Mouse (Mus musculus): ENCODE measurements around the gene Scaf1. TPM values are rescaled to one million over a fixed set of nuclear protein-coding genes. Genes with fewer than 3 reads are reported as not detected.
A peak's percentile ranks its signal among the peaks of the same experiment; 100 is the strongest.

The Scaf1 gene
- polyA plus RNA-seq, 1 experiment from 2014 or later: 38.6 TPM

GRCm38 (mm10) chr7:45019031-45019571, 2.9 kb upstream of the Scaf1 start:
- Histone ChIP-seq H3K36me3 (ENCODE audit: control insufficient read depth, insufficient read depth, low read length) (no peaks in the 10 kb centered on the region), H3K9me3 (ENCODE audit: control insufficient read depth, low read length) (no peaks in the 10 kb centered on the region), H3K4me2 (ENCODE audit: low read length) (peak overlapping the region; percentile 93), H3K27ac (ENCODE audit: low read depth, low read length) (no peak overlapping the region), H3K4me1 (ENCODE audit: control insufficient read depth, insufficient read depth, low read depth, low read length) (peaks cover 20% of the 10 kb centered on the region), H3K9ac (ENCODE audit: low read depth, low read length) (peak overlapping the region; percentile 31; the same call in 1 of the 2 replicates), H3K4me3 (ENCODE audit: low read length) (peak overlapping the region; percentile 2; the same call in 1 of the 2 replicates), H3K27me3 (replicated peaks; ENCODE audit: control insufficient read depth, insufficient read depth, low read length) (no peaks in the 10 kb centered on the region)
- 48% methylated on average over 8 of the region's 8 CpGs for whole genome bisulfite sequencing
- ATAC-seq: no peak

GRCm38 (mm10) chr7:45017242-45018061, 1.3 kb upstream of the Scaf1 start, which contains the start of gene Rras:
Gene Rras (plus strand): TSS chr7:45017961.
- no peaks in the 10 kb centered on the region for H3K9me3 ChIP-seq (ENCODE audit: control insufficient read depth, low read length)
- 1% methylated on average over 29 of the region's 36 CpGs for WGBS
- H3K36me3 ChIP-seq (ENCODE audit: control insufficient read depth, insufficient read depth, low read length): peaks cover 5% of the 10 kb centered on the region
- peak within 1 kb of the TSS; percentile 60 for H3K4me3 ChIP-seq (ENCODE audit: low read length)
- H3K4me1 ChIP-seq (ENCODE audit: control insufficient read depth, insufficient read depth, low read depth, low read length): peaks cover 20% of the 10 kb centered on the region
- peak; percentile 85 for ATAC-seq
- peak within 1 kb of the TSS; percentile 82 for H3K27ac ChIP-seq (ENCODE audit: low read depth, low read length)
- peak within 1 kb of the TSS; percentile 93 for H3K4me2 ChIP-seq (ENCODE audit: low read length)
- peak within 1 kb of the TSS; percentile 67 for H3K9ac ChIP-seq (ENCODE audit: low read depth, low read length)
- H3K27me3 ChIP-seq (replicated peaks; ENCODE audit: control insufficient read depth, insufficient read depth, low read length): no peaks in the 10 kb centered on the region

GRCm38 (mm10) chr7:45016761-45017160, 598 bp upstream of the Scaf1 start:
- Histone ChIP-seq H3K27ac (ENCODE audit: low read depth, low read length) (peak overlapping the region; percentile 82), H3K36me3 (ENCODE audit: control insufficient read depth, insufficient read depth, low read length) (peaks cover 10% of the 10 kb centered on the region), H3K27me3 (replicated peaks; ENCODE audit: control insufficient read depth, insufficient read depth, low read length) (no peaks in the 10 kb centered on the region), H3K9me3 (ENCODE audit: control insufficient read depth, low read length) (no peaks in the 10 kb centered on the region), H3K4me3 (ENCODE audit: low read length) (peak overlapping the region; percentile 60), H3K4me2 (ENCODE audit: low read length) (peak overlapping the region; percentile 93), H3K9ac (ENCODE audit: low read depth, low read length) (peak overlapping the region; percentile 25), H3K4me1 (ENCODE audit: control insufficient read depth, insufficient read depth, low read depth, low read length) (peaks cover 20% of the 10 kb centered on the region)
- ATAC-seq: no peak; the same call in 1 of the 2 replicates
- WGBS: 4% methylated on average over 4 of the region's 4 CpGs

- H3K36me3 ChIP-seq (ENCODE audit: control insufficient read depth, insufficient read depth, low read length): peaks cover 15% of the 10 kb centered on the region
- H3K4me1 ChIP-seq (ENCODE audit: control insufficient read depth, insufficient read depth, low read depth, low read length): peaks cover 20% of the 10 kb centered on the region
- WGBS: 2% methylated on average over 20 of the region's 20 CpGs
Observed at GRCm38 (mm10) chr7:45015344-45015956, 713 bp downstream of the Scaf1 start.

GRCm38 (mm10) chr7:45014096-45014451, 2.1 kb downstream of the Scaf1 start:
- Histone ChIP-seq H3K27ac (ENCODE audit: low read depth, low read length) (no peak overlapping the region), H3K4me1 (ENCODE audit: control insufficient read depth, insufficient read depth, low read depth, low read length) (peaks cover 20% of the 10 kb centered on the region), H3K9ac (ENCODE audit: low read depth, low read length) (no peak overlapping the region), H3K4me3 (ENCODE audit: low read length) (no peak overlapping the region), H3K36me3 (ENCODE audit: control insufficient read depth, insufficient read depth, low read length) (peaks cover 29% of the 10 kb centered on the region), H3K27me3 (replicated peaks; ENCODE audit: control insufficient read depth, insufficient read depth, low read length) (no peaks in the 10 kb centered on the region), H3K9me3 (ENCODE audit: control insufficient read depth, low read length) (no peaks in the 10 kb centered on the region), H3K4me2 (ENCODE audit: low read length) (no peak overlapping the region; the same call in 1 of the 2 replicates)
- ATAC-seq: no peak
- WGBS: 98% methylated on average over 3 of the region's 3 CpGs

More at GRCm38 (mm10) chr7:45015344-45015956, 713 bp downstream of the Scaf1 start:
- no peak for ATAC-seq
- no peaks in the 10 kb centered on the region for H3K9me3 ChIP-seq (ENCODE audit: control insufficient read depth, low read length)
- peak overlapping the region; percentile 82 for H3K9ac ChIP-seq (ENCODE audit: low read depth, low read length)
- peak overlapping the region; percentile 78 for H3K27ac ChIP-seq (ENCODE audit: low read depth, low read length)
- H3K4me3 ChIP-seq (ENCODE audit: low read length): peak overlapping the region; percentile 60
- H3K27me3 ChIP-seq (replicated peaks; ENCODE audit: control insufficient read depth, insufficient read depth, low read length): no peaks in the 10 kb centered on the region
- H3K4me2 ChIP-seq (ENCODE audit: low read length): peak overlapping the region; percentile 60

- Histone ChIP-seq H3K9me3 (ENCODE audit: control insufficient read depth, low read length) (no peaks in the 10 kb centered on the region), H3K9ac (ENCODE audit: low read depth, low read length) (no peak overlapping the region)
- WGBS: 96% methylated on average over 16 of the region's 16 CpGs
Observed at GRCm38 (mm10) chr7:45013366-45014095, 2.6 kb downstream of the Scaf1 start.

GRCm38 (mm10) chr7:45012824-45013223, 3.3 kb downstream of the Scaf1 start:
- Histone ChIP-seq H3K4me3 (ENCODE audit: low read length) (no peak overlapping the region), H3K9me3 (ENCODE audit: control insufficient read depth, low read length) (no peaks in the 10 kb centered on the region), H3K27me3 (replicated peaks; ENCODE audit: control insufficient read depth, insufficient read depth, low read length) (no peaks in the 10 kb centered on the region), H3K36me3 (ENCODE audit: control insufficient read depth, insufficient read depth, low read length) (peaks cover 36% of the 10 kb centered on the region), H3K9ac (ENCODE audit: low read depth, low read length) (no peak overlapping the region), H3K27ac (ENCODE audit: low read depth, low read length) (no peak overlapping the region), H3K4me1 (ENCODE audit: control insufficient read depth, insufficient read depth, low read depth, low read length) (peaks cover 15% of the 10 kb centered on the region), H3K4me2 (ENCODE audit: low read length) (no peak overlapping the region)
- ATAC-seq: no peak
- WGBS: 85% methylated on average over 4 of the region's 4 CpGs

More at GRCm38 (mm10) chr7:45013366-45014095, 2.6 kb downstream of the Scaf1 start:
- Histone ChIP-seq H3K4me2 (ENCODE audit: low read length) (no peak overlapping the region), H3K4me1 (ENCODE audit: control insufficient read depth, insufficient read depth, low read depth, low read length) (peaks cover 20% of the 10 kb centered on the region), H3K4me3 (ENCODE audit: low read length) (no peak overlapping the region), H3K36me3 (ENCODE audit: control insufficient read depth, insufficient read depth, low read length) (peaks cover 29% of the 10 kb centered on the region), H3K27me3 (replicated peaks; ENCODE audit: control insufficient read depth, insufficient read depth, low read length) (no peaks in the 10 kb centered on the region), H3K27ac (ENCODE audit: low read depth, low read length) (no peak overlapping the region)
- ATAC-seq: no peak

- Histone ChIP-seq H3K4me3 (ENCODE audit: low read length) (no peak overlapping the region), H3K27ac (ENCODE audit: low read depth, low read length) (no peak overlapping the region), H3K4me1 (ENCODE audit: control insufficient read depth, insufficient read depth, low read depth, low read length) (peaks cover 15% of the 10 kb centered on the region), H3K4me2 (ENCODE audit: low read length) (no peak overlapping the region), H3K9me3 (ENCODE audit: control insufficient read depth, low read length) (no peaks in the 10 kb centered on the region), H3K9ac (ENCODE audit: low read depth, low read length) (no peak overlapping the region), H3K36me3 (ENCODE audit: control insufficient read depth, insufficient read depth, low read length) (peaks cover 44% of the 10 kb centered on the region), H3K27me3 (replicated peaks; ENCODE audit: control insufficient read depth, insufficient read depth, low read length) (no peaks in the 10 kb centered on the region)
- ATAC-seq: no peak
- WGBS: 97% methylated on average over 6 of the region's 6 CpGs
Observed at GRCm38 (mm10) chr7:45012011-45012410, 4.2 kb downstream of the Scaf1 start.

Measured in hindbrain, embryonic 16.5 days (tissue).